Comparison of ENCODE assay signal across 22 mouse cellular contexts in genomic region chr7:71046596-71046995, GRCm38 (mm10).
"Had no signal": no experiment of that assay in that cellular context is flagged by ENCODE, and none has a peak within 500 bp of the region (broad histone marks: within the 10 kb centered on the region; RNA-seq: fewer than 3 reads in every experiment).

No protein-coding gene starts in this region.

- H3K4me2 ChIP-seq: intestine, embryonic 15.5 days; limb, embryonic 13.5 days; liver, embryonic 11.5 days; lung, embryonic 14.5 days; midbrain, embryonic 13.5 days; neural tube, embryonic 13.5 days; stomach, embryonic 15.5 days had no signal

- H3K9me3 ChIP-seq: intestine, embryonic 15.5 days; limb, embryonic 10.5 days; limb, embryonic 13.5 days; midbrain, embryonic 13.5 days; neural tube, embryonic 13.5 days; stomach, embryonic 15.5 days had no signal

- H3K4me1 ChIP-seq: intestine, embryonic 15.5 days; stomach, embryonic 15.5 days had no signal

- H3K9ac ChIP-seq: intestine, embryonic 15.5 days; limb, embryonic 13.5 days; liver, embryonic 14.5 days; liver, postnatal 0 days; lung, embryonic 14.5 days; midbrain, embryonic 13.5 days; neural tube, embryonic 13.5 days; stomach, embryonic 15.5 days had no signal

- ATAC-seq: intestine, embryonic 15.5 days; liver, postnatal 0 days; lung, postnatal 0 days; midbrain, embryonic 13.5 days had no signal

- DNase-seq: kidney, adult 11 months; kidney, adult 9 months; kidney, postnatal 10 days; layer of hippocampus, adult 9-11 months; liver, postnatal 0 days; right cerebral cortex, adult 18-20 months; right cerebral cortex, postnatal 25 days; spleen, adult 18-20 months; thymus, postnatal 25 days had no signal

- H3K36me3 ChIP-seq: intestine, embryonic 15.5 days; limb, embryonic 10.5 days; limb, embryonic 13.5 days; midbrain, embryonic 13.5 days; neural tube, embryonic 13.5 days; stomach, embryonic 15.5 days had no signal

- H3K27ac ChIP-seq: intestine, embryonic 15.5 days; layer of hippocampus, adult 2 months; limb, embryonic 10.5 days; limb, embryonic 13.5 days; liver, embryonic 14.5 days; macrophage; midbrain, embryonic 13.5 days; neural tube, embryonic 13.5 days; stomach, embryonic 15.5 days had no signal

- H3K4me3 ChIP-seq: intestine, embryonic 15.5 days; layer of hippocampus, adult 2 months; limb, embryonic 10.5 days; limb, embryonic 13.5 days; midbrain, embryonic 13.5 days; myocyte; neural tube, embryonic 13.5 days; stomach, embryonic 15.5 days had no signal

- H3K27me3 ChIP-seq: intestine, embryonic 15.5 days; limb, embryonic 13.5 days; midbrain, embryonic 13.5 days; neural tube, embryonic 13.5 days; stomach, embryonic 15.5 days had no signal
